Mouse (Mus musculus): Measurements from ENCODE around the gene Dennd2a.

Gene Dennd2a

GRCm38 (mm10) chr6:39414106-39414505 is 143.6 kb downstream of the Dennd2a start:
- peak in 1 of 2 experiments; percentile 19 for DNase-seq
